Mouse (Mus musculus): ENCODE results near the gene Hsp90ab1. TPM values are rescaled to one million over a fixed set of nuclear protein-coding genes. Genes with fewer than 3 reads are reported as not detected.

The Hsp90ab1 gene
- polyA plus RNA-seq, 1 experiment from 2014 or later = 483 TPM

- peak; percentile 50 for TF ChIP-seq CTCF (IDR thresholded peaks at IDR 0.05; ENCODE audit: low read depth)
- Histone ChIP-seq H3K36me3 (ENCODE audit: control insufficient read depth, insufficient read depth) (peaks cover 17% of the 10 kb centered on the region; the same call in 1 of the 2 replicates), H3K4me1 (replicated peaks; ENCODE audit: control insufficient read depth, insufficient read depth, low read length) (peaks cover 15% of the 10 kb centered on the region), H3K27ac (ENCODE audit: low read depth, low read length) (no peak overlapping the region), H3K9ac (ENCODE audit: low read depth, low read length) (no peak overlapping the region), H3K4me3 (ENCODE audit: low read depth, low read length) (no peak overlapping the region), H3K9me3 (ENCODE audit: control insufficient read depth) (no peaks in the 10 kb centered on the region), H3K27me3 (replicated peaks; ENCODE audit: control insufficient read depth, insufficient read depth, low read length) (no peaks in the 10 kb centered on the region), H3K4me2 (replicated peaks; ENCODE audit: low read depth) (peak overlapping the region; percentile 13; the same call in 1 of the 2 replicates)
- 42% methylated on average over 8 of the region's 8 CpGs for WGBS
- no peak for ATAC-seq
These were observed 20.4 kb upstream of the Hsp90ab1 start for GRCm38 (mm10) chr17:45593479-45593878.

DNA sequence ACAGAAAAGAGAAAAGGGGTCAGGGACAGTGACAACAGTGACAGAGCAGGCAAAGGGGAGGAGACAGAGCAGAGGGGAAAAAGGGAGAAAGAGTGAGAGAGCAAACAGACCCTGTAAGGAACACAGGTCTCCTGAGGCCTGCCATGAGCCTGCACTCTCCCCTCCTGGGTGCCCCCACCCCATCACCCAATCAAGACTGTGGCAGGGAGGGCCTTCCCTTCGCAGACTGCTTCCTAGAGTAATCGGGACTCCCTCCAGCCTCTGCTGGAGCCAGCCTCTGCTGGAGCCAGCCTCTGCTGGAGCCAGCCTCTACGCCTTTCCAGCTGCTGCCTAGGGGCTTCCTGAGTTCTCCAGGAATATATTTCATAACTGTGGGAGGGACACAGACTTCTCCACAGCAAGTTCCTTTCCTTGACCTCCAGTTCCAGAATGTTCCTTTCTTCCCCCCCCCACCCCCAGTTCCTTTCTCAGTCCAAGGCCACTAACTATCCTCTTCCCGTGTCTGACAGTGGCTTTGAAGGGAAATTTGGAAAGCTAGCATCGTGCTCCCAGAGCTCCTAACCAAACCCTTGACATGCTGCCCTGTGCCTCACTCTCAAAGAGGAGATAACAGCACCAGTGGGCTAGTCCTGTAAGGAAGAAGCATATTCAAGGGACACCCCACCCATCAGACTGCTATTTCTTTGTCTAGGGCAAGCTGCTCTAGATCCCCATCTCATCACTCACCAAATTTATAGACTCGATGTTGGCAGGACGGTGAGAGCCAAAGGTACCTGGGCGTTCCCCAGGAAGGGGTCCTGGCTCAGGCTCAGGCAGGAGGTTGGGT is 19.7 kb upstream of the Hsp90ab1 start:
- Histone ChIP-seq H3K27ac (ENCODE audit: low read depth, low read length) (0 out of 2 replicates have a peak overlapping the region, but pooled peaks have one; percentile 15), H3K27me3 (replicated peaks; ENCODE audit: control insufficient read depth, insufficient read depth, low read length) (no peaks in the 10 kb centered on the region), H3K9me3 (ENCODE audit: control insufficient read depth) (no peaks in the 10 kb centered on the region), H3K4me2 (replicated peaks; ENCODE audit: low read depth) (peak overlapping the region; percentile 24), H3K4me1 (replicated peaks; ENCODE audit: control insufficient read depth, insufficient read depth, low read length) (peaks cover 15% of the 10 kb centered on the region), H3K4me3 (ENCODE audit: low read depth, low read length) (no peak overlapping the region), H3K9ac (ENCODE audit: low read depth, low read length) (no peak overlapping the region), H3K36me3 (ENCODE audit: control insufficient read depth, insufficient read depth) (peaks cover 21% of the 10 kb centered on the region; the same call in 1 of the 2 replicates)
- no peak for TF ChIP-seq CTCF (IDR thresholded peaks at IDR 0.05; ENCODE audit: low read depth)
- 60% methylated on average over 8 of the region's 8 CpGs for WGBS
- no peak for ATAC-seq

DNA sequence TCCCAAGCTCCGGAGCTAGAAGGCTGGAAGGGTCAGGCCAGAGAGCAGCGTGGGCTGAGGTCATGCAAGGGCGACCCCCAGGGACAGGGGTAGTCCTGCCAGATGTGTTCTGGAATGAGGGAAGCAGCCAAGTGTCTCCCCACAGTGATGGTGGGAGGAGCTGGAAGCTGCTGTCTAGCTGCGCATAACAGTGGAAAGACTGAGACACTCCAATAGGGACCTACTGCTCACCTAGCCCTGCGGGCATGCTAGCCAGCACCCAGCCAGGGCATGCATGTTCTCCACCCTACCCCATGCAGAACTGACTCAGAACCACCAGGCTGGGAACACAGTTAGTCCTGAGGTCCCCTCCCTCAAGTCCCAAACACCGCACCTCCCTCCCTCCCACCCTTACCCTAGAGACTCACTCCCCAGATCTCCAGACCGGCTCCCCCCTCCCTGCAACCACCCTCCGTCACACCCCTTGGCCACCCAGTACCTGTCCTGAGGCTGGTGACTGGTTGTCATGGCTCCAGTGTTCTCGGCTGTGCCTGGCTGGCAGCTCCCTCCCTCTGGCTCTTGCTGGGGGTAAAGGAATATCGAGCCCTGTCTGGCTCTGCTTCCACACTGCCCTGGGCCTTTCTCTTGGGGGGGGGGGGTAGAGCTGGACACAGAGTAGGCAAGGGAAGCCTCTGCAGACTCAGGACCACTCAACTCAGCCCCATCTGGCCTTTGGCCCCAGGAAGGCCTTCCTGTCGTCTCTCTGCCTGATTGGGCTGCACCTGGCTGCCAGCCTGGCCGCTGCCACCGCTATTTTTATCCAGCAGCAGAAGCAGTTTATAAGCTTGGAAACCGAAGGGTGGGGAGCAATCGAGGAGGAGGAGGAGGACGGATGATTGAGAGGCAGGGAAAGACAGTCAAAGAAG is 18.9 kb upstream of the Hsp90ab1 start:
- H3K4me1 ChIP-seq (replicated peaks; ENCODE audit: control insufficient read depth, insufficient read depth, low read length) = peaks cover 15% of the 10 kb centered on the region
- no peak overlapping the region for H3K27ac ChIP-seq (ENCODE audit: low read depth, low read length)
- no peaks in the 10 kb centered on the region for H3K9me3 ChIP-seq (ENCODE audit: control insufficient read depth)
- no peak for TF ChIP-seq CTCF (IDR thresholded peaks at IDR 0.05; ENCODE audit: low read depth)
- H3K9ac ChIP-seq (ENCODE audit: low read depth, low read length) = no peak overlapping the region
- H3K4me2 ChIP-seq (replicated peaks; ENCODE audit: low read depth) = peak overlapping the region; percentile 24
- no peak overlapping the region for H3K4me3 ChIP-seq (ENCODE audit: low read depth, low read length)
- 53% methylated on average over 16 of the region's 16 CpGs for WGBS
- H3K36me3 ChIP-seq (ENCODE audit: control insufficient read depth, insufficient read depth) = peaks cover 26% of the 10 kb centered on the region; the same call in 1 of the 2 replicates
- no peak for ATAC-seq
- no peaks in the 10 kb centered on the region for H3K27me3 ChIP-seq (replicated peaks; ENCODE audit: control insufficient read depth, insufficient read depth, low read length)

DNA sequence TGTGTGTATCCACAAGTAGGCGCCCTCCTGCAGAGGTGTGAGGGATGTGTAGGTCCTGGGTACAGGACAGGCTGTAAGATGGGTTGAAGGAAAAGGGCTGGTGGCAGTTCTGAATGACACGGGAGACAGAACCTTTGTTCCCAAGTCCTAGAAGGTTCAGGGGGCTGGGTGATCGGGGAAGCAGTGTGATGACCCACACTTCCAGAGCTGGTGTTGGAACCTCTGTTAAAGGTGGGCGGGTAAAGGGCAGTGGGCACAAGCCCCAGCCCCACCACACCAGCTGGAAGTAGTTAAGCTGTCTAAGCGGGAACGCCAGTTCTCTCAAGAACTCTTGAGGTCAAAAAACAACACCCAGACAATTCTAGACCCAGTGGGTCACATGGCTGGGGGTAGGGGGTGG is 17.3 kb upstream of the Hsp90ab1 start:
- Histone ChIP-seq H3K27me3 (replicated peaks; ENCODE audit: control insufficient read depth, insufficient read depth, low read length) (no peaks in the 10 kb centered on the region), H3K4me1 (replicated peaks; ENCODE audit: control insufficient read depth, insufficient read depth, low read length) (peaks cover 15% of the 10 kb centered on the region), H3K4me2 (replicated peaks; ENCODE audit: low read depth) (no peak overlapping the region), H3K36me3 (ENCODE audit: control insufficient read depth, insufficient read depth) (peaks cover 29% of the 10 kb centered on the region; the same call in 1 of the 2 replicates), H3K9me3 (ENCODE audit: control insufficient read depth) (no peaks in the 10 kb centered on the region), H3K27ac (ENCODE audit: low read depth, low read length) (no peak overlapping the region), H3K4me3 (ENCODE audit: low read depth, low read length) (no peak overlapping the region), H3K9ac (ENCODE audit: low read depth, low read length) (no peak overlapping the region)
- ATAC-seq = no peak
- 77% methylated on average over 6 of the region's 6 CpGs for WGBS
- no peak for TF ChIP-seq CTCF (IDR thresholded peaks at IDR 0.05; ENCODE audit: low read depth)

DNA sequence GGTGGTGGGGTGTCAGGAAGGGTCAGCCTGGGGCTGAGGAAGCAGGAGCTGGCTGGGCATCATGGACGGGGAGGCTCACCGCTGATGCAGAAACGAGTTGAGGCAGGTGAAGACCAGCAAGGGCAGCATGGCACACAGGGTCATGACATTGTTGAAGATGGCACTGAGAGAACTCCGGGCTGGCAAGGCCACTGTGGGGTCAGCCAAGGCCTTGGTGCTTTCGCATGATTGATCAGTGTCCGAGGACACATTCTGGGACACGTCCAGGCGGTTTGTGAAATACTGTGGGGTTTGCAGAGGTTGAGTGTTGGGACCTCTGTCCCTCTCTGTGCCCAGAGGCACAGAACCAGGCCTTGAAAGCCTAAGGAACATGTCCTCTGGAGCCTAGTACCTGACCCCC is 16.8 kb upstream of the Hsp90ab1 start:
- Histone ChIP-seq H3K27me3 (replicated peaks; ENCODE audit: control insufficient read depth, insufficient read depth, low read length) (no peaks in the 10 kb centered on the region), H3K4me2 (replicated peaks; ENCODE audit: low read depth) (no peak overlapping the region)
- no peak for ATAC-seq

GRCm38 (mm10) chr17:45589236-45589635 is 16.2 kb upstream of the Hsp90ab1 start:
- peaks cover 14% of the 10 kb centered on the region for H3K4me1 ChIP-seq (replicated peaks; ENCODE audit: control insufficient read depth, insufficient read depth, low read length)
- no peaks in the 10 kb centered on the region for H3K9me3 ChIP-seq (ENCODE audit: control insufficient read depth)
- WGBS = 95% methylated on average over 7 of the region's 7 CpGs
- no peak for ATAC-seq
- no peak overlapping the region for H3K9ac ChIP-seq (ENCODE audit: low read depth, low read length)
- no peak for TF ChIP-seq CTCF (IDR thresholded peaks at IDR 0.05; ENCODE audit: low read depth)
- H3K27me3 ChIP-seq (replicated peaks; ENCODE audit: control insufficient read depth, insufficient read depth, low read length) = no peaks in the 10 kb centered on the region
- peaks cover 29% of the 10 kb centered on the region; the same call in 1 of the 2 replicates for H3K36me3 ChIP-seq (ENCODE audit: control insufficient read depth, insufficient read depth)
- no peak overlapping the region for H3K4me3 ChIP-seq (ENCODE audit: low read depth, low read length)
- H3K4me2 ChIP-seq (replicated peaks; ENCODE audit: low read depth) = no peak overlapping the region
- no peak overlapping the region for H3K27ac ChIP-seq (ENCODE audit: low read depth, low read length)

More for the DNA sequence above, 16.8 kb upstream of the Hsp90ab1 start:
- no peak overlapping the region for H3K9ac ChIP-seq (ENCODE audit: low read depth, low read length)
- H3K9me3 ChIP-seq (ENCODE audit: control insufficient read depth) = no peaks in the 10 kb centered on the region
- peaks cover 15% of the 10 kb centered on the region for H3K4me1 ChIP-seq (replicated peaks; ENCODE audit: control insufficient read depth, insufficient read depth, low read length)
- peaks cover 29% of the 10 kb centered on the region; the same call in 1 of the 2 replicates for H3K36me3 ChIP-seq (ENCODE audit: control insufficient read depth, insufficient read depth)
- no peak overlapping the region for H3K4me3 ChIP-seq (ENCODE audit: low read depth, low read length)
- 89% methylated on average over 8 of the region's 8 CpGs for WGBS
- H3K27ac ChIP-seq (ENCODE audit: low read depth, low read length) = no peak overlapping the region
- TF ChIP-seq CTCF (IDR thresholded peaks at IDR 0.05; ENCODE audit: low read depth) = no peak
